Mouse (Mus musculus): ENCODE results near the gene Sh3kbp1. TPM values are rescaled to one million over a fixed set of nuclear protein-coding genes. Genes with fewer than 3 reads are reported as not detected.

Sh3kbp1 gene
- polyA plus RNA-seq, 1 experiment from 2014 or later: 47.0 TPM

- H3K9me3 ChIP-seq: no peaks in the 10 kb centered on the region
- H3K4me2 ChIP-seq (replicated peaks): no peak overlapping the region
- no peak overlapping the region for H3K9ac ChIP-seq
- no peaks in the 10 kb centered on the region for H3K27me3 ChIP-seq (replicated peaks)
- WGBS: 89% methylated on average over 2 of the region's 2 CpGs
- no peak overlapping the region for H3K4me3 ChIP-seq
- H3K27ac ChIP-seq: no peak overlapping the region
- H3K4me1 ChIP-seq: no peaks in the 10 kb centered on the region; the same call in 1 of the 2 replicates
- ATAC-seq (ENCODE audit: low FRiP score, low read depth): no peak
- no peaks in the 10 kb centered on the region for H3K36me3 ChIP-seq
Observed at GRCm38 (mm10) chrX:159713191-159713590, 86.1 kb downstream of the Sh3kbp1 start.

- Histone ChIP-seq H3K4me3 (no peak overlapping the region), H3K4me1 (no peaks in the 10 kb centered on the region), H3K27ac (no peak overlapping the region), H3K4me2 (replicated peaks) (no peak overlapping the region), H3K9me3 (no peaks in the 10 kb centered on the region), H3K9ac (no peak overlapping the region), H3K27me3 (replicated peaks) (no peaks in the 10 kb centered on the region), H3K36me3 (no peaks in the 10 kb centered on the region)
- ATAC-seq (ENCODE audit: low FRiP score, low read depth): no peak
- 91% methylated on average over 1 of the region's 1 CpGs for WGBS
Observed at GRCm38 (mm10) chrX:159721390-159721789, 94.3 kb downstream of the Sh3kbp1 start.

GRCm38 (mm10) chrX:159731421-159731820 is 104.3 kb downstream of the Sh3kbp1 start:
- H3K27ac ChIP-seq: no peak overlapping the region
- H3K4me1 ChIP-seq: no peaks in the 10 kb centered on the region
- H3K9ac ChIP-seq: no peak overlapping the region
- no peaks in the 10 kb centered on the region for H3K27me3 ChIP-seq (replicated peaks)
- no peaks in the 10 kb centered on the region for H3K9me3 ChIP-seq
- H3K4me3 ChIP-seq: no peak overlapping the region
- WGBS: 82% methylated on average over 3 of the region's 3 CpGs
- H3K36me3 ChIP-seq: no peaks in the 10 kb centered on the region
- no peak for ATAC-seq (ENCODE audit: low FRiP score, low read depth)
- no peak overlapping the region for H3K4me2 ChIP-seq (replicated peaks)

GRCm38 (mm10) chrX:159732845-159733244 is 105.8 kb downstream of the Sh3kbp1 start:
- H3K4me1 ChIP-seq: no peaks in the 10 kb centered on the region
- 89% methylated on average over 3 of the region's 3 CpGs for WGBS
- no peak overlapping the region for H3K4me2 ChIP-seq (replicated peaks)
- H3K9me3 ChIP-seq: no peaks in the 10 kb centered on the region
- no peaks in the 10 kb centered on the region for H3K27me3 ChIP-seq (replicated peaks)
- H3K36me3 ChIP-seq: no peaks in the 10 kb centered on the region
- H3K27ac ChIP-seq: no peak overlapping the region
- no peak overlapping the region for H3K9ac ChIP-seq
- H3K4me3 ChIP-seq: no peak overlapping the region
- no peak for ATAC-seq (ENCODE audit: low FRiP score, low read depth)

- Histone ChIP-seq H3K27me3 (replicated peaks) (no peaks in the 10 kb centered on the region), H3K27ac (no peak overlapping the region), H3K9ac (no peak overlapping the region), H3K36me3 (no peaks in the 10 kb centered on the region), H3K4me3 (no peak overlapping the region), H3K4me2 (replicated peaks) (no peak overlapping the region), H3K4me1 (no peaks in the 10 kb centered on the region), H3K9me3 (no peaks in the 10 kb centered on the region)
- ATAC-seq (ENCODE audit: low FRiP score, low read depth): no peak
- WGBS: 76% methylated on average over 2 of the region's 2 CpGs
Observed at GRCm38 (mm10) chrX:159733948-159734347, 106.9 kb downstream of the Sh3kbp1 start.

GRCm38 (mm10) chrX:159735513-159736099 is 108.5 kb downstream of the Sh3kbp1 start:
- no peak overlapping the region for H3K4me2 ChIP-seq (replicated peaks)
- no peak for ATAC-seq (ENCODE audit: low FRiP score, low read depth)
- no peaks in the 10 kb centered on the region for H3K9me3 ChIP-seq
- H3K36me3 ChIP-seq: no peaks in the 10 kb centered on the region
- H3K9ac ChIP-seq: no peak overlapping the region
- no peaks in the 10 kb centered on the region for H3K4me1 ChIP-seq
- no peak overlapping the region for H3K27ac ChIP-seq
- 57% methylated on average over 6 of the region's 6 CpGs for WGBS
- H3K4me3 ChIP-seq: no peak overlapping the region
- H3K27me3 ChIP-seq (replicated peaks): no peaks in the 10 kb centered on the region

- Histone ChIP-seq H3K4me3 (no peak overlapping the region), H3K9ac (no peak overlapping the region), H3K4me2 (replicated peaks) (no peak overlapping the region), H3K36me3 (no peaks in the 10 kb centered on the region), H3K9me3 (no peaks in the 10 kb centered on the region), H3K27ac (no peak overlapping the region), H3K27me3 (replicated peaks) (no peaks in the 10 kb centered on the region), H3K4me1 (no peaks in the 10 kb centered on the region)
- ATAC-seq (ENCODE audit: low FRiP score, low read depth): no peak
- WGBS: 77% methylated on average over 1 of the region's 1 CpGs
Observed at GRCm38 (mm10) chrX:159737344-159737743, 110.3 kb downstream of the Sh3kbp1 start.

- Histone ChIP-seq H3K9me3 (no peaks in the 10 kb centered on the region), H3K4me3 (no peak overlapping the region), H3K27ac (no peak overlapping the region), H3K36me3 (no peaks in the 10 kb centered on the region), H3K4me1 (no peaks in the 10 kb centered on the region), H3K4me2 (replicated peaks) (no peak overlapping the region), H3K27me3 (replicated peaks) (no peaks in the 10 kb centered on the region), H3K9ac (no peak overlapping the region)
- WGBS: 53% methylated on average over 5 of the region's 5 CpGs
- no peak for ATAC-seq (ENCODE audit: low FRiP score, low read depth)
Observed at GRCm38 (mm10) chrX:159744035-159744434, 117.0 kb downstream of the Sh3kbp1 start.

- ATAC-seq (ENCODE audit: low FRiP score, low read depth): no peak; the same call in 1 of the 2 replicates
- Histone ChIP-seq H3K4me1 (no peaks in the 10 kb centered on the region), H3K9me3 (no peaks in the 10 kb centered on the region), H3K36me3 (no peaks in the 10 kb centered on the region), H3K4me3 (no peak overlapping the region), H3K27me3 (replicated peaks) (no peaks in the 10 kb centered on the region), H3K4me2 (replicated peaks) (no peak overlapping the region), H3K27ac (no peak overlapping the region), H3K9ac (no peak overlapping the region)
- 29% methylated on average over 3 of the region's 3 CpGs for WGBS
Observed at GRCm38 (mm10) chrX:159744620-159745019, 117.5 kb downstream of the Sh3kbp1 start.

- no peaks in the 10 kb centered on the region for H3K36me3 ChIP-seq
- no peak for ATAC-seq (ENCODE audit: low FRiP score, low read depth)
- H3K27me3 ChIP-seq (replicated peaks): no peaks in the 10 kb centered on the region
Observed at GRCm38 (mm10) chrX:159751834-159752233, 124.8 kb downstream of the Sh3kbp1 start.

GRCm38 (mm10) chrX:159756261-159756660 is 129.2 kb downstream of the Sh3kbp1 start:
- Histone ChIP-seq H3K36me3 (no peaks in the 10 kb centered on the region), H3K27ac (no peak overlapping the region), H3K4me1 (no peaks in the 10 kb centered on the region), H3K4me3 (no peak overlapping the region), H3K9me3 (no peaks in the 10 kb centered on the region), H3K4me2 (replicated peaks) (no peak overlapping the region), H3K27me3 (replicated peaks) (no peaks in the 10 kb centered on the region), H3K9ac (no peak overlapping the region)
- ATAC-seq (ENCODE audit: low FRiP score, low read depth): no peak

More at GRCm38 (mm10) chrX:159751834-159752233, 124.8 kb downstream of the Sh3kbp1 start:
- Histone ChIP-seq H3K4me3 (no peak overlapping the region), H3K4me2 (replicated peaks) (no peak overlapping the region), H3K4me1 (no peaks in the 10 kb centered on the region), H3K9me3 (no peaks in the 10 kb centered on the region), H3K27ac (no peak overlapping the region), H3K9ac (no peak overlapping the region)
- 91% methylated on average over 1 of the region's 1 CpGs for WGBS

- WGBS: 90% methylated on average over 7 of the region's 7 CpGs
- Histone ChIP-seq H3K4me3 (no peak overlapping the region), H3K27ac (no peak overlapping the region), H3K4me1 (no peaks in the 10 kb centered on the region), H3K36me3 (no peaks in the 10 kb centered on the region), H3K27me3 (replicated peaks) (no peaks in the 10 kb centered on the region), H3K4me2 (replicated peaks) (no peak overlapping the region), H3K9me3 (no peaks in the 10 kb centered on the region), H3K9ac (no peak overlapping the region)
- ATAC-seq (ENCODE audit: low FRiP score, low read depth): no peak
Observed at GRCm38 (mm10) chrX:159756901-159757821, 130.1 kb downstream of the Sh3kbp1 start.

All from neural tube, embryonic 12.5 days (tissue).